Mouse (Mus musculus) adrenal gland, adult 18-20 months (tissue): ENCODE results near the gene Gm10188. TPM values are rescaled to one million over a fixed set of nuclear protein-coding genes. Genes with fewer than 3 reads are reported as not detected.

Experiments used
- DNase-seq, 2 experiments: peaks; one replicate each; pipeline ENCODE4 v3.0.0; 2021 to 2022; ENCODE audit warnings: low spot score in 2 of 2
- long read RNA-seq, 2 experiments: library from polyadenylated mRNA; stranded (forward); transcript quantifications; one replicate each; pipeline ENCODE4 v2.0.0; 2021
- total RNA-seq, 2 experiments: library from RNA; stranded (reverse); gene quantifications; 1 replicate in 1 of 2; 2 replicates in 1 of 2; pipeline ENCODE4 v1.2.3; 2021

Gene Gm10188
- not detected for total RNA-seq
- long read RNA-seq, experiment 1, result 0 reads
- long read RNA-seq, experiment 2, result 0 reads

GRCm38 (mm10) chr1:132229667-132230066 lies at the start of gene Gm10188:
TSS of gene Gm10188 (minus strand) at chr1:132229767.
- DNase-seq, result no peak

- peak in 1 of 2 experiments; percentile 47 for DNase-seq
Measured at GRCm38 (mm10) chr1:132277124-132277523, 47.6 kb upstream of the Gm10188 start.

GRCm38 (mm10) chr1:132276694-132277093 lies 47.1 kb upstream of the Gm10188 start:
- DNase-seq, result no peak

DNA sequence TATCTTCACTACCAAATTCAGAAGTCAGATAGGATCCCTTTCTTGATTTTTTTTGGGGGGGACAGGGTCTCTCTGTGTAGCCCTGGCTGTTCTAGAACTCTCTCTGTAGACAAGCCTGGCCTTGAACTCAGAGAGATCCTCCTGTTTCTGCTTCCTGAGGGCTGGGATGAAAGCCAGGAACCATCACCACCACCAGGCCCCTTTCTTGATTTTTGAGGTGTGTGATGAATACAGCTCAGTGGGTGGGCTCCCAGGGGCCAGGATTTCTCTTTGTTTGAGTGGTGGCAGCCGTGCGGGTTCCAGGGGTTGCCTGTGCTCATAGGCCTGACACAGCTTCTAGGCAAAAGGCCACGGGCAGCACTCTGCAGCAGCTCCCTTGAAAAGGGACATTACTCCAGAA lies 41.7 kb upstream of the Gm10188 start:
- DNase-seq, result no peak

DNA sequence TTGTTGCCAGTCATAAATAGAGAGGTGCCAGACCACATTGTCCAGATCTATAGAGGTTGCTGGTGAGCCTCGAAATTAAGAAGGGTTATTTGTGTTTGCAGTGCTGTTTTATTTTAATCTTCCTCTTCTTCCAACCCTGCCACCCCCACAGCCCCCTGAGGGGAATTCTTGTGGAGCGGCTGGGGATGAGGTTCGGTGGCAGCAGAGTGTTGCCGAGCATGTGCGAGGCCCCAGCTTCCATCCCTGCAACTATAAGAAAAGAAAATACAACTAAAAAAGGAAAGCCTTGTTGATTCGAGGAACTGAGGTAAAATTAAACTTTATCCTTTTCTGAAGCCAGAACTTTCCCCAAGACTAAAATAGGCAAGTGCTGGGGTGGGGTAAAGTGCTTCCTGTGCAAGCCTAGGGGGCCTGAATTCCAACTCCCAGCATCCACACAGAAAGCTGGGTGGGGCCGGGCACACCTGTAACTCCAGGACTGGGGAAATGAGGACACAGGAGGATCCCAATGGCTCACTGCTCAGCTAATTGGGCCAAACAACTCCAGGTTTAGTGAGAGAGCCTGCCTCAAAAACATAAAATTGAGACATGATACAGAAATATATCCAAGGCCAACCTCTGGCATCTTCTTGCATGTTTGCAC lies 39.0 kb upstream of the Gm10188 start:
- DNase-seq, result no peak

- DNase-seq, result no peak
Measured at GRCm38 (mm10) chr1:132267959-132268358, 38.4 kb upstream of the Gm10188 start.

GRCm38 (mm10) chr1:132266791-132267557 lies 37.4 kb upstream of the Gm10188 start:
- DNase-seq, result no peak

GRCm38 (mm10) chr1:132265936-132266335 lies 36.4 kb upstream of the Gm10188 start:
- DNase-seq, result no peak

- DNase-seq, result no peak
Measured at GRCm38 (mm10) chr1:132265211-132265859, 35.8 kb upstream of the Gm10188 start.

DNA sequence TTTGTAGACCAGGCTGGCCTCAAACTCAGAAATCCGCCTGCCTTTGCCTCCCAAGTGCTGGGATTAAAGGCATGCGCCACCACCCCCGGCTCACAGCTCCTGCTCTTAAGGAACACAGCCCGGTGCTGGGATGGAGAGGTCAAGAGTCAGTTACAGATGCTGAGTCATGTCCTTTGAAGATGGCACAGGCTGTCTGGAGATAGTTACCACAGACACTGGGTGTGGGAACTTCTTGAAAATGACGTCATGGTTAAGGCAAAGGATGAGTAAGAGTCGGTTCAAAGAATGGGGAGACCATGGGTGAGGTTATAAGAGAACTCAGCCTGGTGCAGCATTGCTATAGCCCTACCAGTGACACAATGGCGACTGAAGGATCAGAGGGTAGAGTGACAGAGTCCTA lies 35.0 kb upstream of the Gm10188 start:
- DNase-seq, result no peak

GRCm38 (mm10) chr1:132263618-132264017 lies 34.1 kb upstream of the Gm10188 start:
- DNase-seq, result no peak

GRCm38 (mm10) chr1:132261058-132261457 lies 31.5 kb upstream of the Gm10188 start:
- no peak for DNase-seq

DNA sequence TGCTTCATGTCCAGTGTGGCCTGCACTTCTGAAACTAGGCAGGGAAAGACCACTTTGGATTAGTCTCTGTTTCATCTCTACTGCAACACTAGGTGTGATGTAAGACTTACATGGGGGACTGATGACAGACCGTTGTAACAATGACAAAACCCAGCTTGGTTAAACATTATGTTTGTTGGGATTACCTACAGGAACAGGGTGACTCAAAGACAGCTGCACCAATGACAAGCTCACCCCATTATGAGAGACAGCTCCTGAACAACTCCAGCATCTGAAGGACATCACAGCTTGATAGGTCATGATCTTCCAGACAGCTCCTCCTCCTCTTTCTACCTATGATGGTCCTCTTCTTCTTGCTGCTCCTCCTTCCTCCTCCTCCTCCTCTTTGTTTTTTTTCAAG lies 30.8 kb upstream of the Gm10188 start:
- no peak for DNase-seq

DNA sequence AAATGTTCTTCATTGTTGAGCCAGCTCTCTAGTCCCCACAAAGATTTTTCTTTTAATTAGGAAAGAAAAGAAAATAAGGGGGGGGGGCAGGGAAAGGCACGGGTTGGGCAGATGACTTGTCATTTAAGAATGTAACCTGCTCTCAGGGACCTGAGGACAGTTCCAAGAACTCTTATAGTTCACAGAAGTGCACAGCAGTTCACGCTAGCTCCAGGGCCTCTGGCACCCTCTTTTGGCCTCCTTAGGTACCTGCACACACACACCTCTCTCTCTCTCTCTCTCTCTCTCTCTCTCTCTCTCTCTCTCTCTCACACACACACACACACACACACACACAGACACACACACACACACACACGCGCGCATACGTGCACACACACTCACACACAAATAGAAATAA lies 24.9 kb upstream of the Gm10188 start:
- no peak for DNase-seq

DNA sequence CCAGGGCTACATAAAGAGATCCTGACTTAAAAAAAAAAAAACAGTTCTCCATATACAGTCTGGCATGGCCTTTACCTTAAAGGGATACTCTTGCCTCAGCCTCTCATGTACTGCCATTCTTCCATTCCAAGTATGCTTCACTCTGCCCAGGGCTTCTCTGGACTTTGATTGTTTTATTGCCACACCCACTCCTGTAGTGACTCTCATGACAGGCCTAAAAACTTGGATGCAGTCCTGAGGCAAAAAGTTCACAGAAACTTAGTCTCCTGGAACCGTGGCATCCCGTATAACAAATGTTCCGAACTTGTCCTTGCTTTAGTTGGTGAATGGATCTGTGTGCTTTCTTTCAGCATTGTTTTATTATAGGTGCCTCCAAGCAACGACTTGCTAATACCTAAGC lies 17.1 kb upstream of the Gm10188 start:
- DNase-seq, result no peak

GRCm38 (mm10) chr1:132246137-132246536 lies 16.6 kb upstream of the Gm10188 start:
- DNase-seq, result no peak

GRCm38 (mm10) chr1:132245010-132245409 lies 15.4 kb upstream of the Gm10188 start:
- no peak for DNase-seq

DNA sequence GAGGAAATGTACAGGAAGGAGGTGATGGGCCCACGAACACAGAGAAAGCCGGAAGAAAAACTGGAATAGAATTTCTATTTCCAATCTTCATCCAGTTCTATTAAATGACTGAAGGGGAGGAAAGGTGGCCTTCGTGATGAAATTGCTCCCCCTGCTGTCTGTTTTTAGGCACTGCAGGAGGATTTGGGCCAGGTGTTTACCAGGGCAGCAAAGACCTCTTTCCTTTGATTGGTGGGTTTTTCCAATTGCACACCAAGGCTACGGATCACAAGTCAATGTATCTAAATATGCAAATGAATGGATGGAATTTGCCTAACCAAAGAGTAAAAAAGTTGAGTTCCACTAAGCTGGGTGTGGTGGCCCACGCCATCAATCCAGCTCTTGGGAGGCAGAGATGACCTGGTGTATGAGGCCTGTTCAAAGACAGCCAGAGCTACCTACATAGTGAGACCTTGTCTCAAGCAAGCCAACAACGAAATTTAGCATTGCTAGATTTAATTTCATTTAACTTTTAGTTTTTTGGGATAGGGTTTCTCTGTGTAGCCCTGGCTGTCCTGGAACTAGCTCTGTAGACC lies 8.1 kb upstream of the Gm10188 start:
- peak; percentile 57 to 63 for DNase-seq

- no peak for DNase-seq
Measured at GRCm38 (mm10) chr1:132234757-132235273, 5.2 kb upstream of the Gm10188 start.

DNA sequence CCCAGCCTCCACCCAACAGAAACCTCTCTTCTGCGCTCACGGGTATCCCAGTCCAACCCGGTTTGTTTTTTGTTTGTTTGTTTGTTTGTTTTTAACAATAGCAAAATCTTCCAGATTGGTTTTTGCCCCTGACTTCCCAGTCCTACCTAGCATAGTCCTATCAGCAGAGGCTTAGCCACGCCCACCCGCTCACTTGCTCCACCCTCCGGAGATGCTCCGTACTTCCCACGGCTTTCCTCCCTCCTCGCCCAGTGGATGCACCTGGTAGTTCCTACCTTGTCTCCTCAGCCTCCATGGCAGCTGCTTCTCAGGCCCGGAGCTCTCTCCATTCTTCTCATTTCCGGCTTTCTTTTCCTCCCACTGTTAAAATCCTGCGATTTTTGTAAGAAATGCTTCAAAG lies 4.0 kb upstream of the Gm10188 start:
- no peak for DNase-seq

GRCm38 (mm10) chr1:132231470-132232274 lies 2.1 kb upstream of the Gm10188 start:
- DNase-seq, result no peak
